Mouse (Mus musculus): Measurements from ENCODE around the gene Zfp618.

Zfp618 gene

GRCm38 (mm10) chr4:63151127-63151526, 185.8 kb downstream of the Zfp618 start:
- no peak for DNase-seq (ENCODE audit: extremely low read depth, insufficient read length, low spot score)

- no peak for DNase-seq (ENCODE audit: extremely low read depth, insufficient read length, low spot score)
These were observed 188.7 kb downstream of the Zfp618 start for GRCm38 (mm10) chr4:63154028-63154427.

- DNase-seq (ENCODE audit: extremely low read depth, insufficient read length, low spot score) = no peak
These were observed 189.3 kb downstream of the Zfp618 start, which contains the start of gene Ambp for GRCm38 (mm10) chr4:63154699-63155098. Gene Ambp (minus strand): TSS chr4:63154799.

GRCm38 (mm10) chr4:63155596-63155995, 190.2 kb downstream of the Zfp618 start:
- DNase-seq (ENCODE audit: extremely low read depth, insufficient read length, low spot score) = no peak

- DNase-seq (ENCODE audit: extremely low read depth, insufficient read length, low spot score) = no peak
These were observed 191.6 kb downstream of the Zfp618 start for GRCm38 (mm10) chr4:63156726-63157634.

- DNase-seq (ENCODE audit: extremely low read depth, insufficient read length, low spot score) = no peak
These were observed 192.8 kb downstream of the Zfp618 start for GRCm38 (mm10) chr4:63158192-63158591.

GRCm38 (mm10) chr4:63158961-63159592, 193.7 kb downstream of the Zfp618 start:
- peak; percentile 38 for DNase-seq (ENCODE audit: extremely low read depth, insufficient read length, low spot score)

- DNase-seq (ENCODE audit: extremely low read depth, insufficient read length, low spot score) = no peak
These were observed 200.3 kb downstream of the Zfp618 start for GRCm38 (mm10) chr4:63165636-63166035.

GRCm38 (mm10) chr4:63166323-63166722, 200.9 kb downstream of the Zfp618 start:
- no peak for DNase-seq (ENCODE audit: extremely low read depth, insufficient read length, low spot score)

GRCm38 (mm10) chr4:63170061-63170460, 204.7 kb downstream of the Zfp618 start:
- no peak for DNase-seq (ENCODE audit: extremely low read depth, insufficient read length, low spot score)

GRCm38 (mm10) chr4:63171122-63171521, 205.7 kb downstream of the Zfp618 start:
- DNase-seq (ENCODE audit: extremely low read depth, insufficient read length, low spot score) = no peak

- no peak for DNase-seq (ENCODE audit: extremely low read depth, insufficient read length, low spot score)
These were observed 206.8 kb downstream of the Zfp618 start, which contains the start of gene Kif12 for GRCm38 (mm10) chr4:63171969-63172685. Gene Kif12 (minus strand): TSS chr4:63172131.

GRCm38 (mm10) chr4:63181556-63181955, 216.2 kb downstream of the Zfp618 start:
- no peak for DNase-seq (ENCODE audit: extremely low read depth, insufficient read length, low spot score)

- no peak for DNase-seq (ENCODE audit: extremely low read depth, insufficient read length, low spot score)
These were observed 221.0 kb downstream of the Zfp618 start for GRCm38 (mm10) chr4:63186281-63186870.

Data from 3134 (cell line).